In genomic region chr9:16437805-16438204, GRCm38 (mm10) we compare ENCODE assay signal across 14 mouse cellular contexts.
A peak's percentile ranks its signal among the peaks of the same experiment; 100 is the strongest.
DNase-seq lines count a peak whose midpoint lies in the region; ATAC-seq lines count a peak whose summit lies in the region.
"Had no signal": no experiment of that assay in that cellular context is flagged by ENCODE, and none has a peak within 500 bp of the region (broad histone marks: within the 10 kb centered on the region; RNA-seq: fewer than 3 reads in every experiment).

No protein-coding gene starts in this region.

- WGBS in forebrain, embryonic 10.5 days: 3% methylated on average over 5 of the region's 5 CpGs
- WGBS in hindbrain, embryonic 14.5 days: 5% methylated on average over 5 of the region's 5 CpGs
- WGBS in neural tube, embryonic 11.5 days: 18% methylated on average over 5 of the region's 5 CpGs

- H3K4me3 ChIP-seq in forebrain, embryonic 10.5 days: no peak overlapping the region
- H3K4me3 ChIP-seq in hindbrain, embryonic 14.5 days (replicated peaks; ENCODE audit: low read length): no peak overlapping the region
- H3K4me3 ChIP-seq in neural tube, embryonic 11.5 days (ENCODE audit: low read depth, low read length): no peak overlapping the region
- H3K4me3 ChIP-seq: embryonic facial prominence, embryonic 15.5 days; heart, embryonic 15.5 days had no signal

- peak; percentile 66 for DNase-seq in embryo, embryonic 10 days (ENCODE audit: low spot score)
- DNase-seq in forebrain, embryonic 10.5 days (ENCODE audit: extremely low spot score, low spot score): peak; percentile 29
- DNase-seq in hindbrain, embryonic 14.5 days (ENCODE audit: low spot score): peak; percentile 45
- peak; percentile 73 for DNase-seq in neural tube, embryonic 11.5 days (ENCODE audit: low spot score)
- DNase-seq in right cerebral cortex, postnatal 4 days: no peak
- no peak for DNase-seq in spleen, postnatal 14 days (ENCODE audit: low spot score in 2 of 2)
- no peak for DNase-seq in frontal cortex, adult 2 months (ENCODE audit: extremely low spot score in 1 of 2, low spot score in 1 of 2)
- no peak for DNase-seq in cerebellum, postnatal 25 days
- DNase-seq: cerebellum, adult 18-20 months; lung, adult 2 months had no signal

- H3K36me3 ChIP-seq in forebrain, embryonic 10.5 days (replicated peaks): no peaks in the 10 kb centered on the region
- no peaks in the 10 kb centered on the region for H3K36me3 ChIP-seq in hindbrain, embryonic 14.5 days (replicated peaks; ENCODE audit: control insufficient read depth, insufficient read depth)
- H3K36me3 ChIP-seq in neural tube, embryonic 11.5 days (ENCODE audit: control insufficient read depth, insufficient read depth, low read length): no peaks in the 10 kb centered on the region
- H3K36me3 ChIP-seq: embryonic facial prominence, embryonic 15.5 days; heart, embryonic 15.5 days had no signal

- peaks cover 49% of the 10 kb centered on the region for H3K4me1 ChIP-seq in forebrain, embryonic 10.5 days
- peaks cover 53% of the 10 kb centered on the region for H3K4me1 ChIP-seq in hindbrain, embryonic 14.5 days (replicated peaks; ENCODE audit: control insufficient read depth, insufficient read depth, low read length)
- H3K4me1 ChIP-seq in neural tube, embryonic 11.5 days (ENCODE audit: control insufficient read depth, insufficient read depth, low read length): peaks cover 29% of the 10 kb centered on the region; the same call in 1 of the 2 replicates

- H3K27ac ChIP-seq in forebrain, embryonic 10.5 days: peak overlapping the region; percentile 62; the same call in 1 of the 2 replicates
- H3K27ac ChIP-seq in hindbrain, embryonic 14.5 days: peak overlapping the region; percentile 66
- H3K27ac ChIP-seq in neural tube, embryonic 11.5 days (ENCODE audit: low read depth, low read length): peak overlapping the region; percentile 57; the same call in 1 of the 2 replicates
- H3K27ac ChIP-seq: embryonic facial prominence, embryonic 15.5 days; heart, embryonic 15.5 days had no signal

- ATAC-seq in hindbrain, embryonic 14.5 days (ENCODE audit: low FRiP score): peak; percentile 58; the same call in 1 of the 2 replicates
- peak; percentile 80 for ATAC-seq in neural tube, embryonic 11.5 days (ENCODE audit: insufficient read depth, low FRiP score, low TSS enrichment)
- ATAC-seq: intestine, embryonic 16.5 days had no signal

- H3K4me2 ChIP-seq in hindbrain, embryonic 14.5 days (replicated peaks): 0 out of 2 replicates have a peak overlapping the region, but pooled peaks have one; percentile 12
- H3K4me2 ChIP-seq in neural tube, embryonic 11.5 days (ENCODE audit: low read depth): peak overlapping the region; percentile 1; the same call in 1 of the 2 replicates
- H3K4me2 ChIP-seq: embryonic facial prominence, embryonic 15.5 days; heart, embryonic 15.5 days had no signal

- H3K9ac ChIP-seq in hindbrain, embryonic 14.5 days: no peak overlapping the region
- no peak overlapping the region for H3K9ac ChIP-seq in neural tube, embryonic 11.5 days (ENCODE audit: low read length)
- H3K9ac ChIP-seq: embryonic facial prominence, embryonic 15.5 days; heart, embryonic 15.5 days had no signal

- H3K9me3 ChIP-seq in forebrain, embryonic 10.5 days: no peaks in the 10 kb centered on the region
- H3K9me3 ChIP-seq in hindbrain, embryonic 14.5 days (ENCODE audit: control insufficient read depth, low read length): no peaks in the 10 kb centered on the region
- H3K9me3 ChIP-seq in neural tube, embryonic 11.5 days (ENCODE audit: control insufficient read depth, low read length): no peaks in the 10 kb centered on the region
- H3K9me3 ChIP-seq: embryonic facial prominence, embryonic 15.5 days; heart, embryonic 15.5 days had no signal

- no peaks in the 10 kb centered on the region for H3K27me3 ChIP-seq in forebrain, embryonic 10.5 days (ENCODE audit: poor library complexity, severe bottlenecking)
- H3K27me3 ChIP-seq in hindbrain, embryonic 14.5 days (ENCODE audit: control insufficient read depth, insufficient read depth, low read length): no peaks in the 10 kb centered on the region
- no peaks in the 10 kb centered on the region for H3K27me3 ChIP-seq in neural tube, embryonic 11.5 days (ENCODE audit: control insufficient read depth, insufficient read depth, low read length)
- H3K27me3 ChIP-seq: CH12.LX; embryonic facial prominence, embryonic 15.5 days; heart, embryonic 15.5 days had no signal

Comparison
In these comparisons a context has a peak if more than half of its experiments do, and no peak if none do; other contexts are left out.
1. DNase-seq: peak in embryo, embryonic 10 days (single experiment), forebrain, embryonic 10.5 days (single experiment), hindbrain, embryonic 14.5 days (single experiment) and neural tube, embryonic 11.5 days (single experiment); none in right cerebral cortex, postnatal 4 days (single experiment), spleen, postnatal 14 days (0 of 2), frontal cortex, adult 2 months (0 of 2) and cerebellum, postnatal 25 days (0 of 2).
2. Peak in every context shown above with its lines, with median percentiles within 50 percentile points of each other: H3K27ac ChIP-seq.